Mouse (Mus musculus): ENCODE data around the gene Dusp12.

DNA sequence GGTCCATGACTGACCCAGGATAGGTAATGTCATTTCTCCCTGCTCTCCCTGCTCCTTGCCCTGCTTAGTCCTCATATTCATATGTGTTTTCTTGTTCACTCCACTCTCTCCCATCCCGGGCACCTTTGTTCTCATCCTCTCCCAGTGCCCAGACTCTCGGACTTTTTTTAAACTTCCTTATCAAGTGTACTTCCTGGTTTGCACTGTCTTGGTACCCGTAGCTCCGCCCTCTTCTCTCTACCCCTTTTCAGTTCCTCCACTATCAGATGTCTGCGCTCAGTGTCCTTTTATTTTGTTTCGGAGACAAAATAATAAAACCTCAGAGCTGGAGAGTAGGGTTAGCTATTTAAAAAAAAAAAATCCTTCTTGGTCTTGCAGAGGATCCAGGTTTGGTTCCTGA, 39.1 kb upstream of the Dusp12 start:
- TF ChIP-seq POLR2A (IDR thresholded peaks at IDR 0.05; ENCODE audit: borderline replicate concordance, insufficient read depth, low read length) = no peak
- TF ChIP-seq CTCF (IDR thresholded peaks at IDR 0.05; ENCODE audit: borderline replicate concordance, insufficient read depth, low read depth, low read length) = no peak

All from cerebellum, adult 2 months (tissue).